Mouse (Mus musculus) forebrain, embryonic 14.5 days (tissue): ENCODE data around the gene Cracr2b. TPM values are rescaled to one million over a fixed set of nuclear protein-coding genes. Genes with fewer than 3 reads are reported as not detected.

Experiments used
- polyA plus RNA-seq: library from polyadenylated mRNA; unstranded; fragments of >200 nt; fragmentation: Nextera tagmentation; extraction: Ambion mirVana; gene quantifications from 2 replicates; pipeline ENCODE4 v1.2.1, GENCODE M21; 2014

Cracr2b gene
- polyA plus RNA-seq, 1 experiment from 2014 or later = 3.0 TPM

Other genes starting within 250 kb of the Cracr2b start
- 0.94 and 0.95 TPM in 2 replicates for gene Lmntd2, start 247.0 kb upstream of the Cracr2b start, polyA plus RNA-seq
- 23.7 and 23.8 TPM in 2 replicates for gene Rassf7, start 245.2 kb upstream of the Cracr2b start, polyA plus RNA-seq
- gene Phrf1, start 232.3 kb upstream of the Cracr2b start, polyA plus RNA-seq = 64.2 and 78.8 TPM in 2 replicates
- gene Irf7, start 194.6 kb upstream of the Cracr2b start, polyA plus RNA-seq = 0.97 and 1.0 TPM in 2 replicates
- gene Cdhr5, start 184.3 kb upstream of the Cracr2b start, polyA plus RNA-seq = not detected in 2 replicates
- gene Sct, start 182.0 kb upstream of the Cracr2b start, polyA plus RNA-seq = 1.5 and 2.6 TPM in 2 replicates
- gene Drd4, start 169.1 kb upstream of the Cracr2b start, polyA plus RNA-seq = 0.37 and 0.68 TPM in 2 replicates
- gene Deaf1, start 133.4 kb upstream of the Cracr2b start, polyA plus RNA-seq = 118 and 143 TPM in 2 replicates
- gene Tmem80, start 133.4 kb upstream of the Cracr2b start, polyA plus RNA-seq = 39.1 and 41.0 TPM in 2 replicates
- 0.25 and 0.67 TPM in 2 replicates for gene Eps8l2, start 122.2 kb upstream of the Cracr2b start, polyA plus RNA-seq
- gene Taldo1, start 68.9 kb upstream of the Cracr2b start, polyA plus RNA-seq = 418 and 419 TPM in 2 replicates
- gene Gatd1, start 47.0 kb upstream of the Cracr2b start, polyA plus RNA-seq = 41.7 and 43.4 TPM in 2 replicates
- 21.3 and 25.1 TPM in 2 replicates for gene Cend1, start 31.6 kb upstream of the Cracr2b start, polyA plus RNA-seq
- 56.0 and 81.6 TPM in 2 replicates for gene Slc25a22, start 23.2 kb upstream of the Cracr2b start, polyA plus RNA-seq
- 5.4 and 5.6 TPM in 2 replicates for gene Pidd1, start 17.1 kb upstream of the Cracr2b start, polyA plus RNA-seq
- 740 and 845 TPM in 2 replicates for gene Rplp2, start 13.7 kb upstream of the Cracr2b start, polyA plus RNA-seq
- gene Pnpla2, start 5.9 kb upstream of the Cracr2b start, polyA plus RNA-seq = 16.3 and 20.5 TPM in 2 replicates
- 56.8 and 60.4 TPM in 2 replicates for gene Cd151, start 6.3 kb downstream of the Cracr2b start, polyA plus RNA-seq
- 72.2 and 79.3 TPM in 2 replicates for gene Polr2l, start 14.0 kb downstream of the Cracr2b start, polyA plus RNA-seq
- gene Tspan4, start 14.1 kb downstream of the Cracr2b start, polyA plus RNA-seq = 29.9 and 30.9 TPM in 2 replicates
- gene Chid1, start 78.8 kb downstream of the Cracr2b start, polyA plus RNA-seq = 32.7 and 37.1 TPM in 2 replicates
- gene Ap2a2, start 101.1 kb downstream of the Cracr2b start, polyA plus RNA-seq = 72.4 and 83.6 TPM in 2 replicates
- gene Muc6, start 194.2 kb downstream of the Cracr2b start, polyA plus RNA-seq = 0.09 and 0.16 TPM in 2 replicates
- not detected in 2 replicates for gene Muc2, start 229.2 kb downstream of the Cracr2b start, polyA plus RNA-seq